Mouse (Mus musculus) spleen, adult 2 months (tissue): ENCODE data around the gene Trim41. TPM values are rescaled to one million over a fixed set of nuclear protein-coding genes. Genes with fewer than 3 reads are reported as not detected.
A peak's percentile ranks its signal among the peaks of the same experiment; 100 is the strongest.

ENCODE experiments used
- DNase-seq, 2 experiments: peaks; one replicate each; pipeline versions ENCODE4 v3.0.0 to v3.0.0-alpha.2; 2012 to 2021; ENCODE audit warnings: low spot score in 2 of 2, low read depth in 1 of 2
- H3K27ac ChIP-seq: fragments of 200-500 bp; 2 replicates; pipeline ENCODE4 v1.5.1; 2012; ENCODE audit warnings: low read length, inconsistent platforms; ENCODE audit not compliant: insufficient read depth
- H3K27me3 ChIP-seq: fragments of 200-500 bp; 2 replicates; pipeline ENCODE4 v1.6.1; 2012; ENCODE audit warnings: mild to moderate bottlenecking, moderate library complexity, low read length, inconsistent platforms; ENCODE audit not compliant: control insufficient read depth, insufficient read depth
- H3K36me3 ChIP-seq: fragments of 200-500 bp; 2 replicates; pipeline ENCODE4 v1.6.1; 2012; ENCODE audit warnings: mild to moderate bottlenecking, low read length, inconsistent platforms; ENCODE audit not compliant: control insufficient read depth, insufficient read depth
- H3K4me1 ChIP-seq: fragments of 200-500 bp; 2 replicates; pipeline ENCODE4 v1.6.1; 2011; ENCODE audit warnings: inconsistent platforms; ENCODE audit not compliant: control insufficient read depth, insufficient read depth, insufficient read length
- H3K4me3 ChIP-seq: fragments of 200-500 bp; 2 replicates; pipeline ENCODE4 v1.5.1; 2011; ENCODE audit warnings: mild to moderate bottlenecking, inconsistent platforms; ENCODE audit not compliant: insufficient read depth, insufficient read length; ENCODE audit errors: extremely low read depth
- CTCF ChIP-seq: fragments of 200-500 bp; IDR thresholded peaks from 2 replicates; pipeline ENCODE4 v1.5.1; 2011; ENCODE audit warnings: mild to moderate bottlenecking, inconsistent platforms; ENCODE audit not compliant: insufficient read depth, insufficient read length, insufficient replicate concordance; ENCODE audit errors: extremely low read depth
- POLR2A ChIP-seq: fragments of 200-500 bp; IDR thresholded peaks from 2 replicates; pipeline ENCODE4 v1.6.1; 2011; ENCODE audit warnings: low read depth, low read length, inconsistent platforms
- WGBS: fragments of 180-500 bp; shearing (Covaris S2); methylation state at CpG from one replicate; pipeline ENCODE4 v1.1.7; 2018; 5-methylcytosine and 5-hydroxymethylcytosine counted together
- polyA plus RNA-seq: library from polyadenylated mRNA; depleted of rRNA; stranded (reverse); fragments of >200 nt; gene quantifications from 2 replicates; pipeline ENCODE4 v1.2.3, GENCODE M21; 2012

The Trim41 gene
- polyA plus RNA-seq, 1 experiment = 24.7 TPM

DNA sequence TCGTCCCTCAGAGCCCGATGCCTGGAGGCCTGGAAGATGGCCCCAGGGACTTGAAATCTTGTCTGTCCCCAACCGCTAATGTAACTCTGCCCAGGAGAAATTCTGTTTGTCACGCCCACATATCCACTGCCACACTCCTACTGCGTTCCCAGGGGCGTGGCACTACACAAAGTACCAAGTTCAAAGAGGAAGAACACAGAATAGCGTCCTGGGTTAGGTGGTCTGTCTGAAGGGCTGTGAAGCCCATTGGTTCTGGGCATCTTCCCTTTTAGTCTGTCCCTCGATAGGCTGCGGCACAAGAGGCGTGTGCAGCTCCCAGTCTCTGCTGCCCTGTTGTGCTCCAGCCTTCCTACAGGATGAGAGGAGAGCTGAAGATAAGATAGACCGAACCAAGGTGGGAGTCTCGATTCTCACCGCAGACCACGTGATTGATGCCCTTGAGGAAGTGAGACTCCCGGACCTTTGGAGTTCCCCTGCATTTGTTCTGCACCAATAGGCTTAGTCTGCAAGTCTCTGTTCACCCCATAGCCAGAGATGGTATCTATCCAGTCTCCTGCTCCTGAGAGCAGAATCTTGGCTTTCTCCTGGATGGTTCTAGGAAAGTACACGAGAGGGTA lies 21.1 kb upstream of the Trim41 start:
- DNase-seq = peak; percentile 76 to 83
- Histone ChIP-seq H3K36me3 (no peaks in the 10 kb centered on the region; the same call in 1 of the 2 replicates), H3K4me1 (peaks cover 24% of the 10 kb centered on the region; the same call in 1 of the 2 replicates), H3K4me3 (peak overlapping the region; percentile 81), H3K27me3 (no peaks in the 10 kb centered on the region), H3K27ac (peak overlapping the region; percentile 89)
- under 1% methylated on average over 16 of the region's 16 CpGs for WGBS
- no peak for TF ChIP-seq CTCF
- TF ChIP-seq POLR2A = no peak

DNA sequence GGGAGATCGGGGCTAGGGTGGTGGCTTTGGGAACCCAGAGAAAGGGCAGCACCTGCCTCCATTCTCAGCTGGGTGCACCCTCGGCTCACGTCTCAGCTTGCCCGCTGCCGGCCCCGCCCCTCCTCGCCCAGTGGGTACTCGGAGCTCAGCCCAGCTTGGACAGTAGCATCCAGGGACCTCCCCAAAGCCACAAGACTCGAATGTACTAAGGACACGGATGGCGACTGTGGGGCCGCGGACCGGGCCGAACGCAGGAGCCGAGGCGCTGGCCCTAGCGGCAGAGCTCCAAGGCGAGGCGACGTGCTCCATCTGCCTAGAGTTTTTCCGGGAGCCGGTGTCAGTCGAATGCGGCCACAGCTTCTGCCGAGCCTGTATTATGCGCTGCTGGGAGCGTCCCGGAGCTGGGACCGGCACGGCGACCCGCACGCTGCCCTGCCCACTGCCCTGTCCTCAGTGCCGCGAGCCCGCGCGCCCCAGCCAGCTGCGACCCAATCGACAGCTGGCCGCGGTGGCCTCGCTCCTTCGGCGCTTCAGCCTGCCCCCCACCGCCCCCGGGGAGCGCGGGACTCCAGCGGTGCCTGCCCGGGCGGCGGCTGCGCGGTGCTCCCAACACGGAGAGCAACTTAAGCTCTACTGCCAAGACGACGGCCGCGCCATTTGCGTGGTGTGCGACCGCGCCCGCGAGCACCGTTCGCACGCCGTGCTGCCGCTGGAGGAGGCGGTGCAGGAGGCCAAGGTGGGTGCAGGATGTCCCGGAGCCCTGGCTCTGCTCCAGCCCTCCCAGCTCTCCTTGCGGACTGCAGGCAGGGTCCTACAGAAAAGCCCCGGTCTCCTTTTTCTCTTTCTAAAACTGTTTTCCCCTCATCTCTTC lies 20.4 kb upstream of the Trim41 start:
- Histone ChIP-seq H3K36me3 (no peaks in the 10 kb centered on the region; the same call in 1 of the 2 replicates), H3K4me1 (peaks cover 17% of the 10 kb centered on the region; the same call in 1 of the 2 replicates), H3K4me3 (peak overlapping the region; percentile 81), H3K27me3 (no peaks in the 10 kb centered on the region), H3K27ac (peak overlapping the region; percentile 89)
- TF ChIP-seq POLR2A = no peak; the same call in none of the 2 replicates
- no peak for TF ChIP-seq CTCF
- DNase-seq = peak in 1 of 2 experiments; percentile 74
- 1% methylated on average over 77 of the region's 77 CpGs for WGBS

DNA sequence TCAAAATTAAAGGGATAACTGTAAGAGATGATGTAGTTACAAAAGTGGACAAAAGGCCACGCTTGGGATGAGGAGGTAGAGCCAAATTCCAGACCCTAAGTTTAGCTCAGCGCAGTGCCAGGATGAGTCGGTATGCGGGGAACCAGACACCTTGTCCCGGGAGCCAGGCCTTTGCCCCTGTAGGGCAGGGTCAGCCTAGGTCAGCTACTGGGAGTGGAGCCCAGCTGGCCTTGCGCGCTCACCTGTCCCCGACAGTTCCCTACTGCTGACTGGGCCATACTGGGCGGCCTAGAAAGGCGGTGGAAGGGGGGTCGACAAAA lies 19.8 kb upstream of the Trim41 start:
- no peak for DNase-seq
- Histone ChIP-seq H3K36me3 (no peaks in the 10 kb centered on the region; the same call in 1 of the 2 replicates), H3K27me3 (no peaks in the 10 kb centered on the region), H3K4me3 (peak overlapping the region; percentile 81), H3K27ac (peak overlapping the region; percentile 89), H3K4me1 (peaks cover 12% of the 10 kb centered on the region; the same call in 1 of the 2 replicates)
- TF ChIP-seq CTCF = no peak
- TF ChIP-seq POLR2A = no peak
- 56% methylated on average over 11 of the region's 11 CpGs for WGBS

DNA sequence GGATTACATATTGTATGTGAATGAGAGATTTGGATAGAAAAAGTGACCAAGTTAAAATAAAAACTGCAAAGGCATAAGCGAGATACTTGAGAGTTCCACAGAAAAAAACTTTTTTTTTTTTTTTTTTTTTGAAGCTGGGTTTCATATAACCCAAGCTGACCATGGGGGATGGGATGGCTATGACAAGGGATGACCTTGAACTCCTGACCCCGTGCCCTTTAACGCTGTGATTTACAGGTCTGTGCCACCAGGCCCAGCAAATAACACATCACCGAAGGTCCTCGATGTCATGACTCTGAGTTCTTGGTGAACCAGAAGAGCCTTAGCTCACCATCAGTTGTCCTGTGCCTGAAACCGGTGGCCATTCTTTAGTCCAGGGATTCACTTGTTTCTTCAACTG lies 18.8 kb upstream of the Trim41 start:
- WGBS = 84% methylated on average over 6 of the region's 6 CpGs
- TF ChIP-seq CTCF = no peak
- Histone ChIP-seq H3K36me3 (no peaks in the 10 kb centered on the region; the same call in 1 of the 2 replicates), H3K4me1 (peaks cover 6% of the 10 kb centered on the region; the same call in 1 of the 2 replicates), H3K4me3 (no peak overlapping the region), H3K27me3 (no peaks in the 10 kb centered on the region), H3K27ac (no peak overlapping the region)
- DNase-seq = no peak

DNA sequence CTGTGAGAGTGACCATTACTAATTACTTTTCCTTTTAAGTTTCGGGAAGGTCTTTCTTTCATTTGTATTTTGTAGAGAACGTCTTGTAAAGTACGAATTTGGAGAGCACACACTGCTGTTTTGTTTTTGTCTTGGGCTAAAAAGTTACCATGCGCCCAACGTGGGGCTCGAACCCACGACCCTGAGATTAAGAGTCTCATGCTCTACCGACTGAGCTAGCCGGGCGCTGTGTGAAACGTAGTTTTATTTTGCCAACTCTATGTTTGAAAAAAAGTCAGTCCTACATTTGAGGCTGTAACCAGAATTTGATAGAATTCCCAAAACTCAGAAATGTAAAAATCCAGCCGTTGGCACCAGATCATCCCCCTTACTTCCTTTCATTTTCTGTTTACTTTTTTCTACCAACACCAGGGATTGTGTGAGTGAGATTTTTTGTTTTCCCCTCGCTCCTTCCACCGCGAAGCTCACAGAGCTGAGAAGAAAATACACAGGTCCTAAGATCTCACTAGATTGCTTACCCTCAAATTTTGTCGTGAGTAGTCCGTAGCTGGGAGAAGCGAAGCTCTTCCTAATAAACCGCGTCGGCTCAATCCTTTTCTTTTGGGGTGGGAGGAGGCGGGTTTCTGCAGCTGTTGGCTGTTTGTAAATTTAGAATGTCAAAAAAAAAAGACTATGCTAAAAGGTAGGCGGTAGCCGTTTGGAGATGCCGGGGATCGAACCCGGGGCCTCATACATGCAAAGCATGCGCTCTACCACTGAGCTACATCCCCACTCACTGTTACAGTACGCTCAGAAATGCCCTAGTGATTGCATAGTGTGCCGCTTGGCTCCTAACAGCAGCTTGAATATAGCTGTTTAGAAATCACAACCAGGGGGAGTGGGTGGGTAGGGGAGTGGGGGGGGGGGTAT lies 16.8 kb upstream of the Trim41 start:
- peak overlapping the region; percentile 84 for H3K27ac ChIP-seq
- TF ChIP-seq POLR2A = no peak
- no peaks in the 10 kb centered on the region for H3K36me3 ChIP-seq
- WGBS = under 1% methylated on average over 30 of the region's 30 CpGs
- H3K4me1 ChIP-seq = no peaks in the 10 kb centered on the region; the same call in 1 of the 2 replicates
- peak; percentile 84 to 86 for DNase-seq
- peak overlapping the region; percentile 74 for H3K4me3 ChIP-seq
- no peaks in the 10 kb centered on the region for H3K27me3 ChIP-seq

DNA sequence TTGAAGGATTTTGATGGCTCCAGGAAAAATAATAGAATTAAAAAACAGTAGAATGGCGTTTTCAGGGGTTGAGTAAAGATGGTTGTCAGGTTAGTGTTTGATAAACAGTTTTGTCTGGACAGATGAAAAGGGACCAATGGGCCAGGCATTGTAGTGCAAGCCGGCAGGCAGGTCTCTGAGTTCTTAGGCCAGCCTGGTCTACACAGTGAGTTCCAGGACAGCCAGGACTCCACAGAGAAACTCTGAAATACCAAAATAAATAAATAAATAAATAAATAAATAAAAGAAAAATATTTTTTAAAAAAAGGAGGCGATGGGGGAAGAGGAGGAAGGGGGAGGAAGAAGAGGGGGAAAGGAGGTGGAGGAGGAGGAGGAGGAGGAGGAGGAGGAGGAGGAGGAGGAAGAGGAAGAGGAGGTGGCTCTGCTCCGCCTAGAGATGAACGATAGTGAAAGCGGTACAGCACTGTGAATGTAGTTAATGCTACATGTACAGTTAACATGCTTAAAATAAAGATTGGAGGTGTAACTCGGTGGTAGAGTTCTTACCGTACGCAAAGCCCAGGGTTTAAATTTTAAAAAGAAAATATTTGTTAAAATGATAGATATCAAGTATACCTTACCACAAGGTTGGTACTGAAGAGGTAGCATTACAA lies 16.1 kb upstream of the Trim41 start:
- H3K4me3 ChIP-seq = peak overlapping the region; percentile 74
- H3K27me3 ChIP-seq = no peaks in the 10 kb centered on the region
- WGBS = 14% methylated on average over 9 of the region's 9 CpGs
- no peak for DNase-seq
- no peaks in the 10 kb centered on the region for H3K36me3 ChIP-seq
- no peak overlapping the region for H3K27ac ChIP-seq
- no peaks in the 10 kb centered on the region; the same call in 1 of the 2 replicates for H3K4me1 ChIP-seq
- no peak for TF ChIP-seq CTCF
- TF ChIP-seq POLR2A = no peak
